Mouse (Mus musculus): ENCODE measurements around the gene Cass4.

The Cass4 gene

GRCm38 (mm10) chr2:172441176-172441575, 47.6 kb downstream of the Cass4 start:
- DNase-seq = peak; percentile 36 to 45

GRCm38 (mm10) chr2:172445617-172446016, 52.0 kb downstream of the Cass4 start:
- no peak for DNase-seq

- peak; percentile 13 to 68 for DNase-seq
Measured at GRCm38 (mm10) chr2:172447317-172447716, 53.7 kb downstream of the Cass4 start.

- DNase-seq = no peak
Measured at GRCm38 (mm10) chr2:172448329-172448728, 54.7 kb downstream of the Cass4 start.

GRCm38 (mm10) chr2:172450640-172451039, 57.0 kb downstream of the Cass4 start:
- no peak for DNase-seq

- peak; percentile 24 to 47 for DNase-seq
Measured at GRCm38 (mm10) chr2:172452031-172452430, 58.4 kb downstream of the Cass4 start.

GRCm38 (mm10) chr2:172452458-172452857, 58.9 kb downstream of the Cass4 start:
- DNase-seq = peak; percentile 30 to 50

GRCm38 (mm10) chr2:172458496-172458895, 64.9 kb downstream of the Cass4 start, which contains the start of gene Gcnt7:
Gene Gcnt7 (minus strand): TSS chr2:172458596.
- DNase-seq = no peak

GRCm38 (mm10) chr2:172460647-172461046, 67.1 kb downstream of the Cass4 start:
- DNase-seq = no peak

GRCm38 (mm10) chr2:172462813-172463212, 69.2 kb downstream of the Cass4 start:
- no peak for DNase-seq

- DNase-seq = peak; percentile 64 to 85
Measured at GRCm38 (mm10) chr2:172466427-172467132, 73.0 kb downstream of the Cass4 start.

GRCm38 (mm10) chr2:172467206-172467605, 73.6 kb downstream of the Cass4 start:
- DNase-seq = no peak

GRCm38 (mm10) chr2:172468346-172468819, 74.8 kb downstream of the Cass4 start:
- DNase-seq = peak; percentile 81 to 82

- DNase-seq = no peak
Measured at GRCm38 (mm10) chr2:172472318-172472717, 78.7 kb downstream of the Cass4 start, which contains the start of gene Fam209. Gene Fam209 (plus strand): TSS chr2:172472520.

GRCm38 (mm10) chr2:172473591-172473990, 80.0 kb downstream of the Cass4 start:
- DNase-seq = peak in 1 of 2 experiments; percentile 19

GRCm38 (mm10) chr2:172474970-172475369, 81.4 kb downstream of the Cass4 start:
- peak; percentile 29 to 77 for DNase-seq

- DNase-seq = peak in 1 of 2 experiments; percentile 5
Measured at GRCm38 (mm10) chr2:172476707-172477260, 83.2 kb downstream of the Cass4 start.

GRCm38 (mm10) chr2:172477350-172477749, 83.8 kb downstream of the Cass4 start:
- DNase-seq = no peak

- peak; percentile 44 to 63 for DNase-seq
Measured at GRCm38 (mm10) chr2:172477860-172478259, 84.3 kb downstream of the Cass4 start.

- DNase-seq = no peak
Measured at GRCm38 (mm10) chr2:172480296-172480695, 86.7 kb downstream of the Cass4 start.

GRCm38 (mm10) chr2:172481654-172482385, 88.2 kb downstream of the Cass4 start:
- DNase-seq = no peak

All from kidney, postnatal 36 days (tissue).